Mouse (Mus musculus): ENCODE measurements around the gene Cdk1. TPM values are rescaled to one million over a fixed set of nuclear protein-coding genes. Genes with fewer than 3 reads are reported as not detected.

Gene Cdk1
- polyA plus RNA-seq, 1 experiment = 19.7 TPM

DNA sequence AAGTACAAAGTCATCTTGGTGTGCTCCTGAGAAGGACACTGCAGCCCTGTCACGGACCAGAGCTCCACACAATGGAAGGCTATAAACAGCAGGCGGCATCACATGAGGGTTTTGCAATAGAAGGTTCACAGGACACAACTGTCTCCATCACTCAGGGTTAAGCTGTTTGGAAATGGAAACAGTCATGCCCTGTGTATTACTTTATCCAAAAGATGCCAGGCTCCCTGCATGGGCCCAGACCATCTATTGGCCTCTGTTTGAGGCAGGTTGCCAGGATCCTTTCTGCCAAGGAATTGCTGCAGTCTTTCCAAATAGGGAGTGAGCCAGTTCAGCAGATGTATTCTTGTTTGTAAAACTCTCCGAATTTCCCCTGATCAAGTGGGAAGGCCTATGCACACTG lies 26.3 kb downstream of the Cdk1 start:
- Histone ChIP-seq H3K27ac (ENCODE audit: insufficient read depth, low read length) (no peak overlapping the region), H3K36me3 (ENCODE audit: control insufficient read depth, insufficient read depth, low read length) (no peaks in the 10 kb centered on the region), H3K4me1 (ENCODE audit: control insufficient read depth, insufficient read depth, insufficient read length) (no peaks in the 10 kb centered on the region), H3K27me3 (ENCODE audit: control insufficient read depth, insufficient read depth, low read length) (no peaks in the 10 kb centered on the region), H3K4me3 (ENCODE audit: extremely low read depth, insufficient read depth, insufficient read length) (no peak overlapping the region)
- no peak for TF ChIP-seq POLR2A (IDR thresholded peaks at IDR 0.05; ENCODE audit: low read depth, low read length)
- TF ChIP-seq CTCF (IDR thresholded peaks at IDR 0.05; ENCODE audit: extremely low read depth, insufficient read depth, insufficient read length, insufficient replicate concordance) = no peak
- DNase-seq (ENCODE audit: low read depth in 1 of 2, low spot score in 2 of 2) = no peak
- WGBS = 87% methylated on average over 3 of the region's 3 CpGs

DNA sequence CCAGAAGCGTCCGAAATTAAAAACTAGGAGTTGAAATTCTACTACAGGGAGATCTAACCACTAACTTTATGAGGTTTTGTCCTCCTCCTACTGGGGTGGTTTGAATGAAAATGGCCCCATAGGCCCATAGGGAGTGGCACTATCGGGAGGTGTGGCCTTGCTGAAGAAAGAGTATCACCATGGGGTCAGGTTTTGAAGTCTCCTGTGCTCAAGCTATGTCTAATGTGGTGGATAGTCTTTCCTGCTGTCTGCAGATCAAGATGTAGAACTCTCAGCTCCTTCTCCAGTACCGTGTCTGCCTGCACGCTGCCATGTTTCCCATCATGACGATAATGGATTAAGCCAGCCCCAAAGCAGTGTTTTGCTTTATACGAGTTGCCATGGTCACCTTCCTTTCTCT lies 27.9 kb downstream of the Cdk1 start:
- Histone ChIP-seq H3K36me3 (ENCODE audit: control insufficient read depth, insufficient read depth, low read length) (no peaks in the 10 kb centered on the region), H3K27ac (ENCODE audit: insufficient read depth, low read length) (no peak overlapping the region), H3K27me3 (ENCODE audit: control insufficient read depth, insufficient read depth, low read length) (no peaks in the 10 kb centered on the region), H3K4me1 (ENCODE audit: control insufficient read depth, insufficient read depth, insufficient read length) (no peaks in the 10 kb centered on the region), H3K4me3 (ENCODE audit: extremely low read depth, insufficient read depth, insufficient read length) (no peak overlapping the region)
- 91% methylated on average over 7 of the region's 7 CpGs for WGBS
- no peak for TF ChIP-seq POLR2A (IDR thresholded peaks at IDR 0.05; ENCODE audit: low read depth, low read length)
- no peak for TF ChIP-seq CTCF (IDR thresholded peaks at IDR 0.05; ENCODE audit: extremely low read depth, insufficient read depth, insufficient read length, insufficient replicate concordance)
- DNase-seq (ENCODE audit: low read depth in 1 of 2, low spot score in 2 of 2) = no peak

DNA sequence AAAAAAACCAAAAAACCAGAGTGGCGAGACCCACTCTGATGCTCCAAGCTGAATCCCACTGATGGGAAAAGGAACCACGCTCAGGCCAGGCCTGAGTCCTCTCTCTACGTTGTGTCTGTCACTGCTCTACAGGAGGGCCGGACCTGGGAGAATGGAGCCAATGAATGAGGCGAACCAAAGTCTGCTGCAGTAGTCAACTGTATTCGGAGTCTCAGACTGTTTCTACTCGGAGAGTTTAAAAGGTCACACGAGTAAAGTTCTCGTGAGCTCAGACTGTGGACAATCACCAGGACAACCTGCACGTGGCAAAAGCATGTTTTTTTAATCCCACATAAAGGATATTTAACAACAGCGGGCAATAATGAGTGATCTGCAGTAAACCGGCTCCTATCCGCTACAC lies 28.8 kb downstream of the Cdk1 start:
- no peaks in the 10 kb centered on the region for H3K4me1 ChIP-seq (ENCODE audit: control insufficient read depth, insufficient read depth, insufficient read length)
- no peak for DNase-seq (ENCODE audit: low read depth in 1 of 2, low spot score in 2 of 2)
- no peak for TF ChIP-seq CTCF (IDR thresholded peaks at IDR 0.05; ENCODE audit: extremely low read depth, insufficient read depth, insufficient read length, insufficient replicate concordance)
- no peak for TF ChIP-seq POLR2A (IDR thresholded peaks at IDR 0.05; ENCODE audit: low read depth, low read length)
- 88% methylated on average over 13 of the region's 13 CpGs for WGBS
- H3K4me3 ChIP-seq (ENCODE audit: extremely low read depth, insufficient read depth, insufficient read length) = no peak overlapping the region
- no peaks in the 10 kb centered on the region for H3K27me3 ChIP-seq (ENCODE audit: control insufficient read depth, insufficient read depth, low read length)
- no peaks in the 10 kb centered on the region for H3K36me3 ChIP-seq (ENCODE audit: control insufficient read depth, insufficient read depth, low read length)
- no peak overlapping the region for H3K27ac ChIP-seq (ENCODE audit: insufficient read depth, low read length)

DNA sequence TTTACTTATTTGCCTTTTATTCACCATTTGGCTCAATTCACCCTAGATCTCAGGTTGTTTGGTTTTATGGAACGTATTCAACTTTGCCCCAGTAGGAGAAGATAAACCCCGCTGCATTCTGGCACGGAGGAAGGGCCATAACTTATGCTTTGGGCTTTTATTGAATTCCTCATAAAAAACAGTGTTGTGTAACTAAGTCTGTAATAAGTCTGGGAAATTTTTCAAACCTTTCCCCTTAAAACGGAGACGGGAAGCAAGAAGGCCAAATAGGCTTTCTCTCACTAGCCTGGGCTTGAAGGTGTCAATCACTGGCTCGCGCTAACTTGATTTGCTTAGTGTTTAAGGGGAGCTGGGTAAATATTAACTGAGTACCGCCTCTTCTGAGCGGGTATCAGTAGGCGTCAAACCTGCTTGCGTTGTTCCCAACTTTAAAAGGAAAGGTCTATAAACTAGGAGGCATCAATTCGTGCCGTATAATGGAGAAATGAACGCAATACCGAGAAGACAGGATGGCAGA lies 31.2 kb downstream of the Cdk1 start:
- Histone ChIP-seq H3K4me1 (ENCODE audit: control insufficient read depth, insufficient read depth, insufficient read length) (no peaks in the 10 kb centered on the region), H3K27ac (ENCODE audit: insufficient read depth, low read length) (no peak overlapping the region), H3K4me3 (ENCODE audit: extremely low read depth, insufficient read depth, insufficient read length) (no peak overlapping the region), H3K36me3 (ENCODE audit: control insufficient read depth, insufficient read depth, low read length) (no peaks in the 10 kb centered on the region), H3K27me3 (ENCODE audit: control insufficient read depth, insufficient read depth, low read length) (no peaks in the 10 kb centered on the region)
- 54% methylated on average over 15 of the region's 15 CpGs for WGBS
- DNase-seq (ENCODE audit: low read depth in 1 of 2, low spot score in 2 of 2) = no peak
- TF ChIP-seq CTCF (IDR thresholded peaks at IDR 0.05; ENCODE audit: extremely low read depth, insufficient read depth, insufficient read length, insufficient replicate concordance) (no peak), POLR2A (IDR thresholded peaks at IDR 0.05; ENCODE audit: low read depth, low read length) (no peak)

DNA sequence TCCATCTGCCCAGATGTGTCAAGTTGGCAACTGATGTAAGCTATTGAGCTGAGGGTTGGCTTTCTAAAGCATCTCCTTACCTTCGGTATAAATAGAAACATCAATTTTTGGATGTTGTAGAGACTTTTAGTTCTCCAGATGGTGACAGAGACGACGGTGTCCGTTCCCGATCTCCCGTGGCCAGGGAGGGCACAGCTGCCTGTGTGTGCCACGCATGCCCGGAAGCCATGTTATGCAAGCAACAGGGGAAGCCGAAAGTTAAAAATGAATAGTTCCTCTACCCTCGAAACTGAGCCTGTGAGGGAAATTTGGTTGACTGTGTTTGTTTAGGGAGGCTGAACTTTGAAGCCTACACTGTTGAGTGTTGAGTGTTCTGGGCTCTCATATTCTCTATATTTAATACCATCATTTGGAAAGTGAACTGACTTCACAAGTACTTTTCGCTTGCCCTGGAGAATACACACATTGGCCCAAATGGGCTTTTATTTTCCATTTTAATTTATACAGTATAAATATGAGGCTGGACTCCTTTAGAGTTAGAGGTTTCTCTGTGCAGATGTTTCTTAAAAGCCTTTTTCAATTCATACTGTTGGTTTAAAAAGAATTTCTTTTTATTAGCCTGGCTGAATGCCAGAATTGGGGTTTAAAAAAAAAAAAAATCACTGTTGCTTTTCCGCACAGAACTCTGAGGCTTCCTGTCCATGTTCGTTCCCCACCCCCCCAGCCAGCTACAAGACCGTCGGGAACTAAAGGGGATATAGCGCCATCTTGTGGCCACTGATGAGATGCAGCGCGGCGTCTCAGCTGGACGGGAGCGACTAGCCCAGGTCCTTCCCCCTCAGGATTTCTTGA lies 31.8 kb downstream of the Cdk1 start:
- Histone ChIP-seq H3K4me3 (ENCODE audit: extremely low read depth, insufficient read depth, insufficient read length) (no peak overlapping the region), H3K36me3 (ENCODE audit: control insufficient read depth, insufficient read depth, low read length) (no peaks in the 10 kb centered on the region), H3K27ac (ENCODE audit: insufficient read depth, low read length) (no peak overlapping the region), H3K27me3 (ENCODE audit: control insufficient read depth, insufficient read depth, low read length) (no peaks in the 10 kb centered on the region), H3K4me1 (ENCODE audit: control insufficient read depth, insufficient read depth, insufficient read length) (no peaks in the 10 kb centered on the region)
- 18% methylated on average over 21 of the region's 21 CpGs for WGBS
- peak; percentile 83 for TF ChIP-seq CTCF (IDR thresholded peaks at IDR 0.05; ENCODE audit: extremely low read depth, insufficient read depth, insufficient read length, insufficient replicate concordance)
- no peak for TF ChIP-seq POLR2A (IDR thresholded peaks at IDR 0.05; ENCODE audit: low read depth, low read length)
- DNase-seq (ENCODE audit: low read depth in 1 of 2, low spot score in 2 of 2) = peak; percentile 49 to 68

DNA sequence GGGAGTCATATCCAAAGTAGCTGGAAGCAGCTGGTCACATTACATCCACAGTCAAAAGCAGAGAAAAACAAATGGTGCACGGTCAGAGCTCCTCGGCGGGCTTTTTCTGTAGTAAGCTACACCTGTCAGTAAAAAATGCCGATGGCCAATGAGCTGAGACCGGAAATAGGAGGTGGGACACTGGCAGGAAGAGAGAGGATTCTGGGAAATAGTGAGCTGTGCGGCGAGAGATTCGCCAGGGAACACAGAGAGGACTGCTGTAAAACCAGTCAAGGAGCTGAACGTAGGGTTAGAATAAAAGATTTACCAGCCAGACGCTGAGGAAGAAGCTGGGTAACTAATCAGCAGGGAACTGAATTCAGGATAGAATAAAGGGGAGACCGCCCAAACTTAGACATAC lies 34.2 kb downstream of the Cdk1 start:
- 95% methylated on average over 11 of the region's 11 CpGs for WGBS

DNA sequence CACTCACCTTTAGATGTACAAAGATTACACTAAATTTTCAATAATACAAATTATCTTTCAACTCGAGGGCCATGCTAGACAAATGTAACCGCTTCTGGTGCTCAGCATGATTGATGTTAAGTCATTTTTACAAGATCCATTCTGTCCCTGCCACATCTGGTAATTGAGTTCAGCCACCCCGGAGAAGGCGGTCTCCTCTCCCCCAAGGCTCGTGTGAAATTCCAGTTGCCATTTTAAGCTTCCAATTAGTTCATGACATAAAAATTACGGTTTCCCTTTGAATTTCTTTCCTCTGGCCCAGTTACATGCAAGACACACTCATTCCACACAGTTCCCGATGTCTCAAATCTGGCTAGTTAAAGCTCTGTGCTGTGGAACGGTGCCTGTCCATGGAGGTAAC lies 38.8 kb downstream of the Cdk1 start:
- H3K4me1 ChIP-seq (ENCODE audit: control insufficient read depth, insufficient read depth, insufficient read length) = no peaks in the 10 kb centered on the region
- H3K27ac ChIP-seq (ENCODE audit: insufficient read depth, low read length) = no peak overlapping the region
- no peaks in the 10 kb centered on the region for H3K27me3 ChIP-seq (ENCODE audit: control insufficient read depth, insufficient read depth, low read length)
- no peaks in the 10 kb centered on the region for H3K36me3 ChIP-seq (ENCODE audit: control insufficient read depth, insufficient read depth, low read length)
- WGBS = 87% methylated on average over 8 of the region's 8 CpGs
- H3K4me3 ChIP-seq (ENCODE audit: extremely low read depth, insufficient read depth, insufficient read length) = no peak overlapping the region
- DNase-seq (ENCODE audit: low read depth in 1 of 2, low spot score in 2 of 2) = no peak
- no peak for TF ChIP-seq POLR2A (IDR thresholded peaks at IDR 0.05; ENCODE audit: low read depth, low read length)
- no peak for TF ChIP-seq CTCF (IDR thresholded peaks at IDR 0.05; ENCODE audit: extremely low read depth, insufficient read depth, insufficient read length, insufficient replicate concordance)

More for the DNA sequence above, 34.2 kb downstream of the Cdk1 start:
- Histone ChIP-seq H3K27me3 (ENCODE audit: control insufficient read depth, insufficient read depth, low read length) (no peaks in the 10 kb centered on the region), H3K4me3 (ENCODE audit: extremely low read depth, insufficient read depth, insufficient read length) (no peak overlapping the region), H3K27ac (ENCODE audit: insufficient read depth, low read length) (no peak overlapping the region), H3K36me3 (ENCODE audit: control insufficient read depth, insufficient read depth, low read length) (no peaks in the 10 kb centered on the region), H3K4me1 (ENCODE audit: control insufficient read depth, insufficient read depth, insufficient read length) (no peaks in the 10 kb centered on the region)
- no peak for TF ChIP-seq CTCF (IDR thresholded peaks at IDR 0.05; ENCODE audit: extremely low read depth, insufficient read depth, insufficient read length, insufficient replicate concordance)
- no peak for DNase-seq (ENCODE audit: low read depth in 1 of 2, low spot score in 2 of 2)
